Mouse (Mus musculus): ENCODE results near the gene Cmss1. TPM values are rescaled to one million over a fixed set of nuclear protein-coding genes. Genes with fewer than 3 reads are reported as not detected.
"Not testable (repeated sequence)": the region's sequence is repeated elsewhere in the genome, so short reads cannot be mapped to it uniquely, and the experiment has no call there.

Gene Cmss1
- polyA plus RNA-seq, 1 experiment = 36.3 TPM

DNA sequence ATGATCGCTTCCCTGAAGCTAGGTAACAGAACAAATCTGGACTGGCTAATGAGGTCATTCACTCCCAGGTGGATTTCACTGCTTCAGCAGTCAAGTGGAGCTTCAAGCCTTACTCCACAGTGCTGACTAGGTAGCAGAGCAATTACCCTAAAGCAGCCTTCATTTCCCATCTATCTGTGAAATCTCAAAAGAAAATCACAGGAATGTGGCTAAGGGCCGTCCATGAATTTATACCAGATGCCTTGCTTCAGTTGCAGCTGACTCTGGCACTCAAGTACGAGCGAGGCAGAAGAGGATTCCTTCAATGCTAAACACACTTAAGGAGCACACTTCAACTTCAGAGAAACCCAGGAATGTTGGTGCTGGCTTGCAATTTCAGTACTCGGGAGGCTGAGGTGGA, 202.8 kb downstream of the Cmss1 start:
- H3K4me1 ChIP-seq = peaks cover 7% of the 10 kb centered on the region
- no peaks in the 10 kb centered on the region for H3K27me3 ChIP-seq (replicated peaks)
- H3K4me3 ChIP-seq (replicated peaks) = no peak overlapping the region
- TF ChIP-seq GATA1 (IDR thresholded peaks at IDR 0.05; ENCODE audit: borderline replicate concordance, low read length) (no peak), FLI1 (IDR thresholded peaks at IDR 0.05; ENCODE audit: low read length) (no peak)
- no peaks in the 10 kb centered on the region for H3K36me3 ChIP-seq (replicated peaks; ENCODE audit: low read length)
- H3K9me3 ChIP-seq = no peaks in the 10 kb centered on the region

DNA sequence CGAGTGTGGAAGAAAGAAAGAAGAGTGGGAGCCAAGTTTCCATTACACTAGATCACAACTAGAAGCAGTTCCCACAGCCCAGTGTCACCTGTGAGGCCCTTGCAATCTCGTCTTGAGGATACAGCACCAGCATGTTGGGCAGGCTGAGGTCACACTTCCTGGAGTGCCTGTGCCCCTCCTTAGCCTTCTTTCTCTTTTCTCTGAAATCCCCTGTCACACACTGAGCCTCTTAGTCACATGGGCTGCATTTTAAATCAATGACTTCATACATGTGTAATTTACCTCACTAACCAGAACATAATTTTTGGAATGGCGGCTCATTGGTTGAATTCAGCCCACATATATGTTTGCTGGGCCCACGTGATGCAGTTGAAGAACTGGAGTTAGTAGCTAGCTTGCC, 203.8 kb downstream of the Cmss1 start:
- H3K4me3 ChIP-seq (replicated peaks) = no peak overlapping the region
- TF ChIP-seq FLI1 (IDR thresholded peaks at IDR 0.05; ENCODE audit: low read length) (no peak), GATA1 (IDR thresholded peaks at IDR 0.05; ENCODE audit: borderline replicate concordance, low read length) (no peak)
- H3K9me3 ChIP-seq = no peaks in the 10 kb centered on the region
- no peaks in the 10 kb centered on the region for H3K36me3 ChIP-seq (replicated peaks; ENCODE audit: low read length)
- peaks cover 7% of the 10 kb centered on the region for H3K4me1 ChIP-seq
- no peaks in the 10 kb centered on the region for H3K27me3 ChIP-seq (replicated peaks)

DNA sequence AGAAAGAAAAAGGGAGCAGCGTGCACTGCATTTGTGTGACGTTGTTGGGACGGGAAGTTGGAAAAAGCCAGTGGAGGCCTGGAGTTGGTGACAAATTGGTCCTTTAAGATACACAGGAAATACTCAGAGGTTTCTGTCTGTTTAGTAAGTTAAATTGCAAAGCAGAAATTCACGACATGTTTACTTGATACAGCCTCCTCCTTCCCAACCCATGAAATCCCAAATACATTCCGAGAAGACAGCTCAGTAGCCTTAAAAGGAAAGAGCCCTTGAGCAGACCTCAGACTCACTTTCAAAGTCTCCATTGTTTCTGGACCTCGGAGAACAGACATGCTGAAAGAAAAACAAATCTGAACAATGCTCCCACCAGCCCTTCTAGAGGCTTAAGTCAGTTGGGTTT, 205.0 kb downstream of the Cmss1 start:
- Histone ChIP-seq H3K27me3 (replicated peaks) (no peaks in the 10 kb centered on the region), H3K4me3 (replicated peaks) (no peak overlapping the region), H3K9me3 (no peaks in the 10 kb centered on the region), H3K36me3 (replicated peaks; ENCODE audit: low read length) (no peaks in the 10 kb centered on the region), H3K4me1 (peaks cover 7% of the 10 kb centered on the region)
- TF ChIP-seq GATA1 (IDR thresholded peaks at IDR 0.05; ENCODE audit: borderline replicate concordance, low read length) (no peak), FLI1 (IDR thresholded peaks at IDR 0.05; ENCODE audit: low read length) (no peak)

- 0 out of 2 replicates have a peak, but pooled peaks cover 3% of the 10 kb centered on the region for H3K9me3 ChIP-seq
- no peak overlapping the region for H3K4me3 ChIP-seq (replicated peaks)
- TF ChIP-seq FLI1 (IDR thresholded peaks at IDR 0.05; ENCODE audit: low read length) (no peak), GATA1 (IDR thresholded peaks at IDR 0.05; ENCODE audit: borderline replicate concordance, low read length) (no peak)
- H3K4me1 ChIP-seq = peaks cover 11% of the 10 kb centered on the region
- no peaks in the 10 kb centered on the region for H3K36me3 ChIP-seq (replicated peaks; ENCODE audit: low read length)
- no peaks in the 10 kb centered on the region for H3K27me3 ChIP-seq (replicated peaks)
Observed at GRCm38 (mm10) chr16:57399566-57399965, 207.1 kb downstream of the Cmss1 start.

DNA sequence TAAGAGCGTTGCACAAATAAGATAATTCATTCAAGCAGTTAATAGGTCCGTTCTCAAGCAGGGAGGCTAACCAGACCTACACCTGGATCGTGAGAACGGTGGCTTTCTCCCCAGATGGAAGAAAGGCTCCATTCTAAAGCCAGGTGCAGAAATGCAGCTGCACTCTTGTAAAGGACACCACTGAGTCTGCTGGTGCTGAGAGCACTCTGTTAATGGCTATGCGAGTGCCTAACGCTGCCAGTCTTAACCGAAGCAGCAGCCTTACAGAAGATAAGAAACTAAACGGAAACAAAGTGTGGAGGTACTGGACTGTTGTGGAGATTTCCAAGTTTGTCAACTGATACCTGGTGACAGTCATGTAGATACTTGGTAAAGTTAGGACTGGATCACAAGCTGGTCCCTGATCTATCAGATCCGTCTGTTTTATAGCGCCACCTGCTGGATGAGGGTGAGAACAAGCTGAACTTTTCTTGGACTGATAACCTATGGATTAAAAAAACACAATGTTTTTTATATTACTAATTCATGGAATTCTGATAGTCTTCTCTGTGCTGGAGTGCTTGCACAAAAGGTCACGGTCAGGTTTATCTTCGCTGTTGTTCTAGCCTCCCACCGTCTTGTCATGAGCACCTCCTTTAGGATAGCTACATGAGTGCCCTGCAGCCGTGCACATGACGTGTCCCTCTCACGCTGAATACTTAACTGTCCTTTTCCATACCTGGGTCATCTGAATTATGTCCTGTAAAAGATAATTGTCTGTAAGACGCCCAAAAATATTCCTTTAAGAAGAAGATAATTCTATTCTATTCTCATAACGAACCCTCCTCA, 208.1 kb downstream of the Cmss1 start:
- H3K27me3 ChIP-seq (replicated peaks) = no peaks in the 10 kb centered on the region
- TF ChIP-seq GATA1 (IDR thresholded peaks at IDR 0.05; ENCODE audit: borderline replicate concordance, low read length) (no peak), FLI1 (IDR thresholded peaks at IDR 0.05; ENCODE audit: low read length) (no peak)
- H3K9me3 ChIP-seq = 0 out of 2 replicates have a peak, but pooled peaks cover 3% of the 10 kb centered on the region
- peaks cover 11% of the 10 kb centered on the region for H3K4me1 ChIP-seq
- H3K36me3 ChIP-seq (replicated peaks; ENCODE audit: low read length) = no peaks in the 10 kb centered on the region
- no peak overlapping the region for H3K4me3 ChIP-seq (replicated peaks)

DNA sequence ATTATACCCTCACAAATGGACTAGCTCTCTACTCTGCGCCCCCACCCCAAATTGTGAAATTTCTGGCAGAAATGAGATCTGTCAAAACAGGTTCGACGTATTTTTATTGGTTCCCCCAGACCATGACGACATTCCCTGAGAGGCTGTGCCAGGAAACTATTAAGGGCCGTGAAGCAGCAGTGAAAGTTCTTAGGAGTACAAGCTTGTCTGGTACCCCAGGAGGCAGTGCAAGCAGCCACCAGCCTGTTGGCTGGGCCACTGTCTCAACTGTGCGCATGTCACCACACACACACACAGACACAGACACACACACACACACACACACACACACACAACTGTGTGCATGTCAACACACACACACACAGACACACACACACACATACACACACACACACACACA, 208.8 kb downstream of the Cmss1 start:
- TF ChIP-seq GATA1 (IDR thresholded peaks at IDR 0.05; ENCODE audit: borderline replicate concordance, low read length) (no peak), FLI1 (IDR thresholded peaks at IDR 0.05; ENCODE audit: low read length) (no peak)
- Histone ChIP-seq H3K4me3 (replicated peaks) (no peak overlapping the region), H3K4me1 (peaks cover 9% of the 10 kb centered on the region), H3K36me3 (replicated peaks; ENCODE audit: low read length) (no peaks in the 10 kb centered on the region), H3K27me3 (replicated peaks) (no peaks in the 10 kb centered on the region), H3K9me3 (0 out of 2 replicates have a peak, but pooled peaks cover 3% of the 10 kb centered on the region)

DNA sequence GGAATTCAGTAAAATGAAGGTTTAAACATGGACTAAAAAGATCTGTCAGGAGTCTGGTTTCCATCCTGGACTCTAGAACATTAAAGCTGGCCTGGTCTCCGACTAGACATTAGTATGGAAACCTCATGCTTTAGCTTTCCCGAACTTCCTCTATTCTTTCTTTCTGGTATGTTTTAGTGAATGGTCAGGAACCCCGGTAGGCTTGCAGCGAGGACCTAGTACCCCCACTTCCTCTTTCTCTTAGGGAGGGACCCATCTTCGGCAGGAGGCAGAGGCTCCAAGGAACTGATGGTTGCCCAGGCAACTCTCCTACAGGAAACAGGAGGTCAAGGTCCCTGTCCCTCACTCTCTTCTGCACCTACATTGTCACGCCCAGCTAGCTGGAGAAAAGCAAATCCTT, 210.4 kb downstream of the Cmss1 start:
- Histone ChIP-seq H3K36me3 (replicated peaks; ENCODE audit: low read length) (no peaks in the 10 kb centered on the region), H3K4me1 (peaks cover 7% of the 10 kb centered on the region), H3K27me3 (replicated peaks) (no peaks in the 10 kb centered on the region), H3K9me3 (0 out of 2 replicates have a peak, but pooled peaks cover 3% of the 10 kb centered on the region), H3K4me3 (replicated peaks) (no peak overlapping the region)
- TF ChIP-seq FLI1 (IDR thresholded peaks at IDR 0.05; ENCODE audit: low read length) (no peak), GATA1 (IDR thresholded peaks at IDR 0.05; ENCODE audit: borderline replicate concordance, low read length) (no peak)

GRCm38 (mm10) chr16:57393161-57393560, 213.5 kb downstream of the Cmss1 start:
- TF ChIP-seq FLI1 (IDR thresholded peaks at IDR 0.05; ENCODE audit: low read length) = no peak
- no peak for TF ChIP-seq GATA1 (IDR thresholded peaks at IDR 0.05; ENCODE audit: borderline replicate concordance, low read length)
- Histone ChIP-seq H3K36me3 (replicated peaks; ENCODE audit: low read length) (no peaks in the 10 kb centered on the region), H3K4me1 (0 out of 2 replicates have a peak, but pooled peaks cover 3% of the 10 kb centered on the region), H3K27me3 (replicated peaks) (no peaks in the 10 kb centered on the region), H3K9me3 (0 out of 2 replicates have a peak, but pooled peaks cover 3% of the 10 kb centered on the region), H3K4me3 (replicated peaks) (no peak overlapping the region)

GRCm38 (mm10) chr16:57392461-57392860, 214.2 kb downstream of the Cmss1 start:
- Histone ChIP-seq H3K27me3 (replicated peaks) (no peaks in the 10 kb centered on the region), H3K4me1 (0 out of 2 replicates have a peak, but pooled peaks cover 3% of the 10 kb centered on the region), H3K36me3 (replicated peaks; ENCODE audit: low read length) (no peaks in the 10 kb centered on the region), H3K9me3 (0 out of 2 replicates have a peak, but pooled peaks cover 3% of the 10 kb centered on the region), H3K4me3 (replicated peaks) (no peak overlapping the region)
- TF ChIP-seq GATA1 (IDR thresholded peaks at IDR 0.05; ENCODE audit: borderline replicate concordance, low read length) = no peak
- no peak for TF ChIP-seq FLI1 (IDR thresholded peaks at IDR 0.05; ENCODE audit: low read length)

DNA sequence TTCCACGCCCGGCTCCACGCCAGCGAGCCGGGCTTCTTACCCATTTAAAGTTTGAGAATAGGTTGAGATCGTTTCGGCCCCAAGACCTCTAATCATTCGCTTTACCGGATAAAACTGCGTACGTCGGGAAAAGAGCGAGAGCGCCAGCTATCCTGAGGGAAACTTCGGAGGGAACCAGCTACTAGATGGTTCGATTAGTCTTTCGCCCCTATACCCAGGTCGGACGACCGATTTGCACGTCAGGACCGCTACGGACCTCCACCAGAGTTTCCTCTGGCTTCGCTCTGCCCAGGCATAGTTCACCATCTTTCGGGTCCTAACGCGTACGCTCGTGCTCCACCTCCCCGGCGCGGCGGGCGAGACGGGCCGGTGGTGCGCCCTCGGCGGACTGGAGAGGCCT, 215.5 kb downstream of the Cmss1 start:
- H3K9me3 ChIP-seq; H3K4me3 ChIP-seq (replicated peaks); H3K36me3 ChIP-seq (replicated peaks; ENCODE audit: low read length); H3K4me1 ChIP-seq; H3K27me3 ChIP-seq (replicated peaks): not testable (repeated sequence)

Data from megakaryocyte, embryonic 14.5 days (primary cell).